Comparison of ENCODE assay signal across 8 mouse cellular contexts in the genomic region with DNA sequence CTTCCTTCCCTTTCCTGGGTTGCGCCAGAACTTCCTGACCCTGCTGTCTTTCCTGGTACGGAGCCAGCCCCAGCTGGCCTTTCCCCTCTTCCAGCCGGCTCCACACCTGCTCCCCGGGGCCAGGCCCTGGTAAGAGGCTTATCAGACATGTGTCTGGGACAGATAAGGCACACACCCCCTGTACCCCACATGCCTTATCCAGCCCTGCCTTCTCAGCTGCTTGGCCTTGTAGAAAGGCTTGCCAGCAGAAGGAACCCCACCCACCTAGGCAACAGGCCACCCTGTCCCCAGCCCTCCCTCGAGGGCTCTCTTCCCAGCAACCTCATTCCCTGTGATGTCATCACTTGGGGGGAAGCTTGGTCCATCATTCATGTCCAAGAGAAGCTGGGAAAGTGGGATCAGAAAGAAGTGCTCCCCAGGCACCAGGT. TPM values are rescaled to one million over a fixed set of nuclear protein-coding genes. Genes with fewer than 3 reads are reported as not detected.
DNase-seq lines count a peak whose midpoint lies in the region; TF ChIP-seq lines count a peak whose summit lies in the region.

No protein-coding gene starts in this region.

- no peak for TF ChIP-seq CTCF in heart, adult 2 months (IDR thresholded peaks at IDR 0.05)
- no peak for TF ChIP-seq CTCF in lung, adult 2 months (IDR thresholded peaks at IDR 0.05; ENCODE audit: insufficient read depth, low read length)
- no peak for TF ChIP-seq CTCF in layer of hippocampus, adult 2 months (conservative IDR thresholded peaks at IDR 0.05)

- no peak for TF ChIP-seq POLR2A in heart, adult 2 months (IDR thresholded peaks at IDR 0.05; ENCODE audit: insufficient read depth, low read depth, low read length)
- no peak for TF ChIP-seq POLR2A in lung, adult 2 months (IDR thresholded peaks at IDR 0.05; ENCODE audit: borderline replicate concordance, extremely low read depth, low read depth, low read length)

- intact Hi-C loops in heart, adult 2 months (cut with DNase I), result no loop called here

- H3K79me2 ChIP-seq in heart, adult 2 months (replicated peaks; ENCODE audit: control insufficient read depth, insufficient read depth, low read length), result no peaks in the 10 kb centered on the region

- TF ChIP-seq EP300 in heart, adult 2 months (IDR thresholded peaks at IDR 0.05; ENCODE audit: insufficient read depth, low read depth, low read length), result 0 out of 2 replicates have a peak, but pooled peaks have one; percentile 12

- no peaks in the 10 kb centered on the region for H3K36me3 ChIP-seq in heart, adult 2 months (ENCODE audit: control insufficient read depth, insufficient read depth, low read length)

- no peak overlapping the region for H3K4me3 ChIP-seq in heart, adult 2 months
- H3K4me3 ChIP-seq in lung, adult 2 months (replicated peaks; ENCODE audit: extremely low read depth, low read depth, low read length), result no peak overlapping the region
- H3K4me3 ChIP-seq in layer of hippocampus, adult 2 months, result no peak overlapping the region

- peak; percentile 61 for DNase-seq in urinary bladder, postnatal 14 days (ENCODE audit: low spot score)
- DNase-seq in urinary bladder, adult 2 months (ENCODE audit: low spot score), result no peak
- DNase-seq in heart, adult 2 months, result peak; percentile 82 to 84
- DNase-seq in kidney, adult 11 months, result peak; percentile 56
- DNase-seq in lung, adult 2 months, result peak; percentile 59
- peak; percentile 74 for DNase-seq in ovary, postnatal 36 days (ENCODE audit: low spot score)
- no peak for DNase-seq in right cerebral cortex, postnatal 36 days (ENCODE audit: low spot score in 2 of 2)
- no peak for DNase-seq in layer of hippocampus, adult 2 months (ENCODE audit: low spot score in 2 of 2)

- peaks cover 13% of the 10 kb centered on the region for H3K4me1 ChIP-seq in heart, adult 2 months (ENCODE audit: control insufficient read depth, insufficient read depth, low read length)
- peaks cover 11% of the 10 kb centered on the region for H3K4me1 ChIP-seq in lung, adult 2 months (ENCODE audit: control insufficient read depth, insufficient read depth, low read length)

- H3K9ac ChIP-seq in heart, adult 2 months (ENCODE audit: low read depth, low read length), result no peak overlapping the region

- H3K27me3 ChIP-seq in heart, adult 2 months (ENCODE audit: control insufficient read depth, insufficient read depth, low read length), result no peaks in the 10 kb centered on the region

- 4% methylated on average over 5 of the region's 5 CpGs for WGBS in heart, adult 2 months
- WGBS in lung, adult 2 months, result 5% methylated on average over 5 of the region's 5 CpGs

- peak overlapping the region; percentile 17; the same call in 1 of the 2 replicates for H3K27ac ChIP-seq in heart, adult 2 months
- H3K27ac ChIP-seq in layer of hippocampus, adult 2 months, result no peak overlapping the region

RNA-seq across cellular contexts. Expression of a gene that starts 4.2 kb away (rescaled TPM):
- polyA plus RNA-seq in urinary bladder, adult 2 months (2012; rRNA removed), result 51.2 and 58.0 TPM in 2 replicates
- total RNA-seq in heart, adult 2 months (2021), result 1 to 10 TPM; 2.5 to 3.4 TPM
- polyA plus RNA-seq in heart, adult 2 months (2012; rRNA removed), result 6.9 and 9.2 TPM in 2 replicates
- polyA plus RNA-seq in lung, adult 2 months (2012; rRNA removed), result 77.6 and 84.6 TPM in 2 replicates
- total RNA-seq in layer of hippocampus, adult 2 months (2021), result 10 to 100 TPM; 32.2 to 33.2 TPM

RNA-seq across cellular contexts. Expression of a gene that starts 42.2 kb away (rescaled TPM):
- 0.90 and 1.7 TPM in 2 replicates for polyA plus RNA-seq in urinary bladder, adult 2 months (2012; rRNA removed)
- total RNA-seq in heart, adult 2 months (2021), result under 1 TPM; 0.09 to 0.18 TPM
- polyA plus RNA-seq in heart, adult 2 months (2012; rRNA removed), result 1.1 and 2.0 TPM in 2 replicates
- 15.4 and 15.8 TPM in 2 replicates for polyA plus RNA-seq in lung, adult 2 months (2012; rRNA removed)
- total RNA-seq in layer of hippocampus, adult 2 months (2021), result 1 to 10 TPM in 1 of 2 experiments, under 1 TPM in 1; 0.79 to 2.0 TPM

RNA-seq across cellular contexts. Expression of a gene that starts 53.1 kb away (rescaled TPM):
- 18.4 and 23.8 TPM in 2 replicates for polyA plus RNA-seq in urinary bladder, adult 2 months (2012; rRNA removed)
- total RNA-seq in heart, adult 2 months (2021), result 1 to 10 TPM; 4.0 to 4.3 TPM
- polyA plus RNA-seq in heart, adult 2 months (2012; rRNA removed), result 8.6 and 9.3 TPM in 2 replicates
- polyA plus RNA-seq in lung, adult 2 months (2012; rRNA removed), result 22.3 and 23.4 TPM in 2 replicates
- 10 to 100 TPM; 58.6 to 61.3 TPM for total RNA-seq in layer of hippocampus, adult 2 months (2021)

RNA-seq across cellular contexts. Expression of a gene that starts 57.0 kb away (rescaled TPM):
- 245 and 352 TPM in 2 replicates for polyA plus RNA-seq in urinary bladder, adult 2 months (2012; rRNA removed)
- total RNA-seq in heart, adult 2 months (2021), result 100 to 1,000 TPM; 109 to 124 TPM
- 279 and 324 TPM in 2 replicates for polyA plus RNA-seq in heart, adult 2 months (2012; rRNA removed)
- 452 and 484 TPM in 2 replicates for polyA plus RNA-seq in lung, adult 2 months (2012; rRNA removed)
- 100 to 1,000 TPM; 411 to 424 TPM for total RNA-seq in layer of hippocampus, adult 2 months (2021)

Comparison
In these comparisons a context has a peak if more than half of its experiments do, and no peak if none do; other contexts are left out.
1. DNase-seq: peak in urinary bladder, postnatal 14 days (single experiment), heart, adult 2 months (2 of 2), kidney, adult 11 months (single experiment), lung, adult 2 months (single experiment) and ovary, postnatal 36 days (single experiment); none in urinary bladder, adult 2 months (single experiment), right cerebral cortex, postnatal 36 days (0 of 2) and layer of hippocampus, adult 2 months (0 of 2).